Mouse (Mus musculus): Measurements from ENCODE around the gene Ppp1r14c.
"Not testable (repeated sequence)": the region's sequence is repeated elsewhere in the genome, so short reads cannot be mapped to it uniquely, and the experiment has no call there.

Gene Ppp1r14c

DNA sequence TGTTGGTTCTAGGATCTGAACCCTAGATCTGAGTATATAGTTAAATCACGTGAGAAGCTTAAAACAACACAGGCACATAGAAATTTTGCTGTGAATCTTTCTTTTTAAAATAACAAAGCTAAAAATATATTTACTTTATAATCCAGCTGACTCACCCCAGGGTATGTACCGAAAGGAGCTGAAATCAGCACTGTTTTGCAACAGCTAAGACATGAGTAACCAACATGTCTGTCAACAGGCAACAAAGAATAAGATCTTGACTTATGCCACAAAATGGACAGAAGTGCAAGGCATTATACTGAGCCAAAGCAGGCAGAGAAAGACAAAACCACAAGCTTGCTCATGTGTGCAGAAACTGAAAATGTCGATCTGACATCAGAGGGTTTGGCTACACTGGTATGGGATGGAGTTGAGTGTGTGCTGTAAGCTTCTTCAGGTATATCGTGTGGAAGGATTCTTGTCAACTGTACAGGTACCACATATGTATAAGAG is 100.3 kb downstream of the Ppp1r14c start:
- no peak for DNase-seq (ENCODE audit: low spot score in 2 of 2)

DNA sequence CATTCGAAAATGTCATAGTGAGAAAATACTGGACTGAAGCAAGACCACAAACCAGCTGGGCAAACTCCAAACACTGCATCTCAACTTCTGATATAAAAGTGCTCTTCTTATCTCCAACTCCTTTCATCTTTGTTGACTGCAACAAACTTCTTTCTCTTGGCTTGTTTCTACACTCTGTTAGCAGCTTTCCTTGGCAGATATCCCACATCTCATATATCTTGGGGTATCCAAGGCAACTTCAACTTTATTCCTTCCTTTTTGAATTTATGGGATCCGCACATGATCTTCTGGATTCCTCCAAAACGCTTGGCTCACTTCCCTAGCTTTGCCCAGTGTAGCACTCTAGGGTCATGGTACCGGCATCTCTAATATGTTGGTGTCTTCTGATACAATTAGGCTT is 102.7 kb downstream of the Ppp1r14c start:
- DNase-seq (ENCODE audit: low spot score in 2 of 2) = no peak

- DNase-seq (ENCODE audit: low spot score in 2 of 2) = no peak
Observed at GRCm38 (mm10) chr10:3476611-3477010, 110.8 kb downstream of the Ppp1r14c start.

DNA sequence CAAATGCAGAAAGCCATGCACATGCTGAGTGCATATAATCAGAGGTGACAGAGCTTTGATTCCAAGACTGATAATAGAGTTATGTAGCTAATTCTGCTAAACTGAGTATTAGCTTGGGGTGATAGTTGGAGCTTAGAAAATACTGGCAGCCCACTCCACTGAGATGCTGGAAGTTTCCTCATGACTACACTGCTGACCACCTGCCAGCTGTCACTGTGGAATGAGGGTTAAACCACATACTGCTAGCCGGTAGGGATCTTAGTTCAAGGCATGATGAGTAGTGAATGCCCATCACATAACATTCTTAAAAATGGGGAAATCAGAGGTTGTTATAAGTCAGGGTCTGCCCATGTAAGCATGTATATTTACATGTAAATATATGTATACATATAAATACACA is 113.9 kb downstream of the Ppp1r14c start:
- no peak for DNase-seq (ENCODE audit: low spot score in 2 of 2)

GRCm38 (mm10) chr10:3490052-3490451 is 124.2 kb downstream of the Ppp1r14c start:
- DNase-seq (ENCODE audit: low spot score in 2 of 2) = no peak

- no peak for DNase-seq (ENCODE audit: low spot score in 2 of 2)
Observed at GRCm38 (mm10) chr10:3496791-3497190, 130.9 kb downstream of the Ppp1r14c start.

- DNase-seq (ENCODE audit: low spot score in 2 of 2) = not testable (repeated sequence)
Observed at GRCm38 (mm10) chr10:3500846-3501245, 135.0 kb downstream of the Ppp1r14c start.

DNA sequence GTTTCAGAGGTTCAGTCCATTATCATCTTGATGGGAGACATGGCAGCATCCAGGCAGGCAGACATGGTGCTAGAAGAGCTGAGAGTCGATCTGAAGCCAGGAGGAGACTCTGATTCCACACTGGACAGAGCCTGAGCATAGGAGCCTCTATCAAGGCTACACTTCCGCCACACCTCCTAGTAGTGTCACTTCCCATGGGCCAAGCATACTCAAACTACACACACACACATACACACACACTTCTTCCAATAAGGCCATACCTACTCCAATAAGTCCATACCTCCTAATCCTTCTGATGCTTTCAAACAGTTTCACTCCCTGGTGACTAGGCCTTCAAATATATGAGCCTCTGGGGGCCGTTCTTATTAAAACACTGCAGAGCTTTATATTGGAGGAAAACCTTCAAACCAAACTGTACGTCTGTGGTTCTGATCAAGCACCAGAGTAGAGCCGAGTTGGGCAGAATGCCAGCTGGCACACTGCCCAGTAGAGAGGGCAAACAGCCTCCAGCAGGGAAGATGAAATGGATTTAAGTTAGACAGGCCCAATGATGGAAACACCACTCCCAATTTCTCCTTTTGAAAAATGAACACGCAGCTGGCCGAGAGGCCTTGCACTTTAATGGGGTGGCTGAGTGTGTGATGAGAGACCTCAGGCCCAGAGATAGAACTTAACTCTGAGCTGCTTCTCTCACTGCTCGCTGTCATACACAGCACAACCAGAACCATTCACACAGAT is 141.8 kb downstream of the Ppp1r14c start:
- DNase-seq (ENCODE audit: low spot score in 2 of 2) = no peak

GRCm38 (mm10) chr10:3508222-3508588 is 142.3 kb downstream of the Ppp1r14c start:
- DNase-seq (ENCODE audit: low spot score in 2 of 2) = no peak

DNA sequence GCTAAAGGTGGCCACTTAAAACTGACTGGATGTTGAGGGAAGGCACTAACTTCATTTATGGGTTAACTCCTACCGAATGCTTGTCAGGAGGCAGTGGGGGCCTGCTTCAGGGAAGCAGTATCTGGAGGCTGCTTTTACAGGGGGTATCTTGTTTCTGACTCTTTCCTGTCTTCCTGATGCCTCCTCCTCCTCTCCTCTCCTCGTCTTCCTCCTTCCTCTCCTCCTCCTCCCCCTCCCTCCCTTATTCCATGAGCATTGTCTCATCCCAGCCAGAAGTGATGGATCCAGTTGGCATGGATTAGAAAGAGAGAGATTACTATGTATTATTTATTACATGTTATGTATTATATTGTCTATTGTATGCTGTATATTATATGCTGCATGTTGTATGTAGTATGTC is 142.9 kb downstream of the Ppp1r14c start:
- no peak for DNase-seq (ENCODE audit: low spot score in 2 of 2)

GRCm38 (mm10) chr10:3509663-3510277 is 143.9 kb downstream of the Ppp1r14c start:
- no peak for DNase-seq (ENCODE audit: low spot score in 2 of 2)

- no peak for DNase-seq (ENCODE audit: low spot score in 2 of 2)
Observed at GRCm38 (mm10) chr10:3510486-3510885, 144.6 kb downstream of the Ppp1r14c start.

GRCm38 (mm10) chr10:3511401-3511800 is 145.5 kb downstream of the Ppp1r14c start:
- DNase-seq (ENCODE audit: low spot score in 2 of 2) = no peak

- DNase-seq (ENCODE audit: low spot score in 2 of 2) = no peak
Observed at GRCm38 (mm10) chr10:3512620-3513305, 146.9 kb downstream of the Ppp1r14c start.

GRCm38 (mm10) chr10:3513947-3514346 is 148.1 kb downstream of the Ppp1r14c start:
- DNase-seq (ENCODE audit: low spot score in 2 of 2) = no peak
